Mouse (Mus musculus) G1E (cell line): ENCODE data around the gene Timmdc1.

Experiments used
- CTCF ChIP-seq: IDR thresholded peaks from 2 replicates; pipeline ENCODE4 v1.5.1; 2012; ENCODE audit warnings: low read depth, low read length, inconsistent platforms, mixed read lengths
- POLR2AphosphoS5 ChIP-seq: IDR thresholded peaks from 2 replicates; pipeline ENCODE4 v1.6.1; 2012; ENCODE audit warnings: low read depth, low read length, inconsistent platforms; ENCODE audit not compliant: insufficient replicate concordance
- TAL1 ChIP-seq: conservative IDR thresholded peaks from 2 replicates; pipeline ENCODE4 v1.6.1; 2012; ENCODE audit warnings: low read depth, low read length, inconsistent platforms, mixed read lengths

DNA sequence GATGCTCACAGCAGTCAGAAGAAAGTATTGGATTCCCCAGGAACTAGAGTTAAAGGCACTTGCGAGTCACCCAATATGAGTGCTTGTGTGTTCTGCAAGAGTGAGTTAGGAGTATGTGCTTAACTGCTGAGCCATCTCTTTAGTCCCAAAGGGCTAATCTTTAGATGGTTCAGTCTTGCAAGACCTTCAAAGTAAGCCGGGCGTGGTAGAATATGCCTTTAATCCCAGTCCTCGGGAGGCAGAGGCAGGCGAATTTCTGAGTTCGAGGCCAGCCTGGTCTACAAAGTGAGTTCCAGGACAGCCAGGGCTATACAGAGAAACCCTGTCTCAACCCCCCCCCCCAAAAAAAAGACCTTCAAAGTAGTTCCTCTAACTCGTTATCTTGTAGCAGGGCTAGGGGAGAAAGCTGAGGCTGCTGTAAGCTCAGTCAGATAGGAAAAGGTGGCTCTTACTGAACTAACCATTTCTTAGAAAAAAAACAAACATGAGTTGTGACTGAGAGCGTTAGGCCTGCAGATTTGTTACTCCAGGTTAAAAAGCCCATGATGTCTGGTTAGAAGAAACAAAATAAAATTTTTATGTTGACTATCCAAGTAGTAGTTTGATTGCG is 47.7 kb downstream of the Timmdc1 start:
- TF ChIP-seq POLR2AphosphoS5 (no peak), CTCF (no peak), TAL1 (no peak)
